Mouse (Mus musculus) MN1 (cell line): ENCODE data around the gene Hirip3.

Experiments used
- DNase-seq: peaks from one replicate; pipeline ENCODE4 v3.0.0-alpha.2; 2016; ENCODE audit warnings: low spot score

Gene Hirip3

GRCm38 (mm10) chr7:126861429-126862130 lies at the start of gene Hirip3:
Hirip3 (plus strand) TSS chr7:126861972.
- DNase-seq: peak; percentile 96

- peak; percentile 42 for DNase-seq
Observed at GRCm38 (mm10) chr7:126815726-126816222, 46.0 kb upstream of the Hirip3 start.

- no peak for DNase-seq
Observed at GRCm38 (mm10) chr7:126816494-126816893, 45.3 kb upstream of the Hirip3 start.

- DNase-seq: no peak
Observed at GRCm38 (mm10) chr7:126817595-126817994, 44.2 kb upstream of the Hirip3 start.

- DNase-seq: no peak
Observed at GRCm38 (mm10) chr7:126818818-126819217, 43.0 kb upstream of the Hirip3 start.

- peak; percentile 88 for DNase-seq
Observed at GRCm38 (mm10) chr7:126821835-126822511, 39.8 kb upstream of the Hirip3 start.

- no peak for DNase-seq
Observed at GRCm38 (mm10) chr7:126822741-126823140, 39.0 kb upstream of the Hirip3 start.

- DNase-seq: peak; percentile 53
Observed at GRCm38 (mm10) chr7:126823202-126823711, 38.5 kb upstream of the Hirip3 start.

GRCm38 (mm10) chr7:126823940-126824339 lies 37.8 kb upstream of the Hirip3 start:
- no peak for DNase-seq

GRCm38 (mm10) chr7:126825403-126825802 lies 36.4 kb upstream of the Hirip3 start:
- no peak for DNase-seq

- no peak for DNase-seq
Observed at GRCm38 (mm10) chr7:126825952-126826351, 35.8 kb upstream of the Hirip3 start.

GRCm38 (mm10) chr7:126831539-126831938 lies 30.2 kb upstream of the Hirip3 start, which contains the start of gene 4930451I11Rik:
4930451I11Rik (minus strand) TSS chr7:126831639.
- DNase-seq: no peak

GRCm38 (mm10) chr7:126832036-126832598 lies 29.7 kb upstream of the Hirip3 start:
- peak; percentile 90 for DNase-seq

- no peak for DNase-seq
Observed at GRCm38 (mm10) chr7:126833294-126833693, 28.5 kb upstream of the Hirip3 start.

- no peak for DNase-seq
Observed at GRCm38 (mm10) chr7:126843276-126843675, 18.5 kb upstream of the Hirip3 start.

GRCm38 (mm10) chr7:126845516-126845915 lies 16.3 kb upstream of the Hirip3 start:
- DNase-seq: no peak

- DNase-seq: no peak
Observed at GRCm38 (mm10) chr7:126847116-126847420, 14.7 kb upstream of the Hirip3 start, which contains the start of gene Doc2a. Doc2a (plus strand) TSS chr7:126847416.

- peak; percentile 48 for DNase-seq
Observed at GRCm38 (mm10) chr7:126847421-126848398, 14.1 kb upstream of the Hirip3 start.

GRCm38 (mm10) chr7:126848794-126849193 lies 13.0 kb upstream of the Hirip3 start:
- no peak for DNase-seq

- DNase-seq: no peak
Observed at GRCm38 (mm10) chr7:126850161-126850560, 11.6 kb upstream of the Hirip3 start.

GRCm38 (mm10) chr7:126851192-126851591 lies 10.6 kb upstream of the Hirip3 start:
- no peak for DNase-seq

GRCm38 (mm10) chr7:126853454-126853853 lies 8.3 kb upstream of the Hirip3 start:
- DNase-seq: no peak
